Mouse (Mus musculus) E14TG2a.4 (cell line): ENCODE measurements around the gene Tmem235.

Source experiments
- CTCF ChIP-seq: conservative IDR thresholded peaks from 2 replicates; pipeline ENCODE4 v1.5.1; 2014; ENCODE audit warnings: low read length
- NANOG ChIP-seq: IDR thresholded peaks from 2 replicates; pipeline ENCODE4 v1.6.1; 2014; ENCODE audit warnings: borderline replicate concordance, low read length, mixed read lengths
- POU5F1 ChIP-seq: IDR thresholded peaks from 2 replicates; pipeline ENCODE4 v1.6.1; 2014; ENCODE audit warnings: low read length, borderline replicate concordance

GRCm38 (mm10) chr11:117874419-117874818 lies 13.9 kb downstream of the Tmem235 start:
- TF ChIP-seq CTCF (peak; percentile 87), NANOG (no peak), POU5F1 (no peak)
